In the genomic region with DNA sequence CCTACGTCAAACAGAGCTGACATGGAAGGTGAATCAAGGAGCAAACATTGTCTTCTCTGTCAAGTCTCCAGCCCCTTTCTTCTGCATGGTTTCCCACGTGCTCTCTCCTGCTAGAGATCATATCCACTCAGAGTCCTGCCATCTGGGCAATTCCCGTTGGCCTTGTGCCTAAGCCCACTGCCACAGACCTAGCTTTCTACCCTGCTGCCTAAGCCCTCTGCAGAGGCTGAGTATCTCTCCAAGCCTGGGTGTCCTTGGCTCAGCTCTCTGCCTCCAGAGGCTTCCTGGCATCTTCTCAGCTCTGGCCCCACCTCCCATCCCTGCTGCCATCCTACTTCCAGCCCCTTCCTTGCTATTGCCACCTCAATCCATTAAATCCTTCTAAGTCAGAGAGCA, we compare ENCODE assay signal across 10 mouse cellular contexts.
DNase-seq lines count a peak whose midpoint lies in the region; ATAC-seq lines count a peak whose summit lies in the region.
"Had no signal": no experiment of that assay in that cellular context is flagged by ENCODE, and none has a peak within 500 bp of the region (broad histone marks: within the 10 kb centered on the region; RNA-seq: fewer than 3 reads in every experiment).

No protein-coding gene starts in this region.

- H3K27ac ChIP-seq in hindbrain, embryonic 14.5 days: no peak overlapping the region
- H3K27ac ChIP-seq in hindbrain, embryonic 12.5 days: no peak overlapping the region
- H3K27ac ChIP-seq: embryonic facial prominence, embryonic 12.5 days had no signal

- no peak overlapping the region for H3K4me2 ChIP-seq in hindbrain, embryonic 14.5 days (replicated peaks)
- H3K4me2 ChIP-seq in hindbrain, embryonic 12.5 days (replicated peaks): no peak overlapping the region
- H3K4me2 ChIP-seq: embryonic facial prominence, embryonic 12.5 days; lung, embryonic 14.5 days had no signal

- WGBS in hindbrain, embryonic 14.5 days: 69% methylated on average over 3 of the region's 3 CpGs
- WGBS in hindbrain, embryonic 12.5 days: 81% methylated on average over 3 of the region's 3 CpGs

- peak; percentile 26 for DNase-seq in hindbrain, embryonic 14.5 days (ENCODE audit: low spot score)
- DNase-seq in Muller cell, postnatal 12 days (ENCODE audit: inconsistent ontology term): peak; percentile 73
- DNase-seq in cerebellum, adult 11-12 months: peak; percentile 60
- peak; percentile 36 to 49 for DNase-seq in layer of hippocampus, postnatal 10 days (ENCODE audit: low spot score in 2 of 2)
- DNase-seq in neural tube, embryonic 10.5 days (ENCODE audit: extremely low spot score, low spot score): no peak
- DNase-seq in kidney, postnatal 10 days: no peak
- no peak for DNase-seq in yolk sac, embryonic 10.5 days (ENCODE audit: low spot score)

- H3K36me3 ChIP-seq in hindbrain, embryonic 14.5 days (replicated peaks; ENCODE audit: control insufficient read depth, insufficient read depth): no peaks in the 10 kb centered on the region
- no peaks in the 10 kb centered on the region for H3K36me3 ChIP-seq in hindbrain, embryonic 12.5 days
- H3K36me3 ChIP-seq: embryonic facial prominence, embryonic 12.5 days had no signal

- ATAC-seq in hindbrain, embryonic 14.5 days (ENCODE audit: low FRiP score): no peak
- ATAC-seq in hindbrain, embryonic 12.5 days (ENCODE audit: low FRiP score): no peak

- H3K4me1 ChIP-seq in hindbrain, embryonic 14.5 days (replicated peaks; ENCODE audit: control insufficient read depth, insufficient read depth, low read length): no peaks in the 10 kb centered on the region
- H3K4me1 ChIP-seq in hindbrain, embryonic 12.5 days: no peaks in the 10 kb centered on the region
- H3K4me1 ChIP-seq: embryonic facial prominence, embryonic 12.5 days had no signal

- H3K9me3 ChIP-seq in hindbrain, embryonic 14.5 days (ENCODE audit: control insufficient read depth, low read length): no peaks in the 10 kb centered on the region
- H3K9me3 ChIP-seq in hindbrain, embryonic 12.5 days (replicated peaks): no peaks in the 10 kb centered on the region
- H3K9me3 ChIP-seq: embryonic facial prominence, embryonic 12.5 days had no signal

- no peak overlapping the region for H3K4me3 ChIP-seq in hindbrain, embryonic 14.5 days (replicated peaks; ENCODE audit: low read length)
- no peak overlapping the region for H3K4me3 ChIP-seq in hindbrain, embryonic 12.5 days
- H3K4me3 ChIP-seq: embryonic facial prominence, embryonic 12.5 days had no signal

- no peaks in the 10 kb centered on the region for H3K27me3 ChIP-seq in hindbrain, embryonic 14.5 days (ENCODE audit: control insufficient read depth, insufficient read depth, low read length)
- H3K27me3 ChIP-seq in hindbrain, embryonic 12.5 days: no peaks in the 10 kb centered on the region
- H3K27me3 ChIP-seq: embryonic facial prominence, embryonic 12.5 days had no signal

- H3K9ac ChIP-seq in hindbrain, embryonic 14.5 days: no peak overlapping the region
- no peak overlapping the region for H3K9ac ChIP-seq in hindbrain, embryonic 12.5 days
- H3K9ac ChIP-seq: embryonic facial prominence, embryonic 12.5 days; lung, embryonic 14.5 days had no signal

Comparison
In these comparisons a context has a peak if more than half of its experiments do, and no peak if none do; other contexts are left out.
1. DNase-seq: peak in hindbrain, embryonic 14.5 days (single experiment), Muller cell, postnatal 12 days (single experiment), cerebellum, adult 11-12 months (single experiment) and layer of hippocampus, postnatal 10 days (2 of 2); none in neural tube, embryonic 10.5 days (single experiment), kidney, postnatal 10 days (single experiment) and yolk sac, embryonic 10.5 days (single experiment).